Mouse (Mus musculus) heart, postnatal 36 days (tissue): ENCODE results near the gene Fam90a1a. TPM values are rescaled to one million over a fixed set of nuclear protein-coding genes. Genes with fewer than 3 reads are reported as not detected.

Experiments
- DNase-seq, 2 experiments: peaks; one replicate each; pipeline ENCODE4 v3.0.0; 2021 to 2022
- intact Hi-C: fragments of 180-260 bp; cut with DNase I; formaldehyde crosslinking; loops from one replicate; pipeline ENCODE4 v1.15.1; 2025
- total RNA-seq, 2 experiments: library from RNA; stranded (reverse); gene quantifications; 2 replicates each; pipeline ENCODE4 v1.2.3; 2021

The Fam90a1a gene
- total RNA-seq, 2 experiments from 2014 or later = not detected

- no peak for DNase-seq
- intact Hi-C loops = no loop called here
Measured at GRCm38 (mm10) chr8:22013034-22013707, 54.7 kb downstream of the Fam90a1a start.

Other genes with a start within 250 kb of the Fam90a1a start
- gene Defa24, start 224.2 kb upstream of the Fam90a1a start, total RNA-seq = not detected
- gene Defb50, start 135.2 kb upstream of the Fam90a1a start, total RNA-seq = not detected
- not detected for gene Defb2, start 118.8 kb upstream of the Fam90a1a start, total RNA-seq
- gene Defb10, start 99.8 kb upstream of the Fam90a1a start, total RNA-seq = not detected
- not detected for gene Defb9, start 73.3 kb upstream of the Fam90a1a start, total RNA-seq
- not detected for gene Defb11, start 52.3 kb upstream of the Fam90a1a start, total RNA-seq
- not detected for gene Defb15, start 26.0 kb upstream of the Fam90a1a start, total RNA-seq
- not detected for gene Defb35, start 20.4 kb upstream of the Fam90a1a start, total RNA-seq
- gene Defb13, start 12.0 kb upstream of the Fam90a1a start, total RNA-seq = not detected
- gene Ccdc70, start 11.1 kb downstream of the Fam90a1a start, total RNA-seq = not detected
- gene Atp7b, start 101.6 kb downstream of the Fam90a1a start, total RNA-seq = under 1 TPM; 0.08 TPM
- 1 to 10 TPM; 6.9 to 8.8 TPM for gene Alg11, start 102.0 kb downstream of the Fam90a1a start, total RNA-seq
- not detected for gene Nek5, start 166.3 kb downstream of the Fam90a1a start, total RNA-seq
- 1 to 10 TPM; 1.6 to 2.1 TPM for gene Nek3, start 207.7 kb downstream of the Fam90a1a start, total RNA-seq
- 1 to 10 TPM in 1 of 2 experiments, under 1 TPM in 1; 0.76 to 1.1 TPM for gene Ckap2, start 227.1 kb downstream of the Fam90a1a start, total RNA-seq
- 10 to 100 TPM; 23.7 to 31.2 TPM for gene Vps36, start 234.1 kb downstream of the Fam90a1a start, total RNA-seq